Mouse (Mus musculus): Measurements from ENCODE around the gene Cdon. TPM values are rescaled to one million over a fixed set of nuclear protein-coding genes. Genes with fewer than 3 reads are reported as not detected.

The Cdon gene
- polyA plus RNA-seq, 1 experiment from 2014 or later: 1.5 TPM

- Histone ChIP-seq H3K4me1 (replicated peaks; ENCODE audit: control insufficient read depth, insufficient read depth, low read length) (no peaks in the 10 kb centered on the region), H3K4me3 (ENCODE audit: low read depth, low read length) (no peak overlapping the region), H3K27ac (ENCODE audit: low read depth, low read length) (no peak overlapping the region), H3K36me3 (ENCODE audit: control insufficient read depth, insufficient read depth, low read length) (no peaks in the 10 kb centered on the region), H3K4me2 (no peak overlapping the region), H3K27me3 (replicated peaks; ENCODE audit: control insufficient read depth, insufficient read depth, low read length) (no peaks in the 10 kb centered on the region), H3K9me3 (ENCODE audit: control insufficient read depth, low read length) (no peaks in the 10 kb centered on the region), H3K9ac (ENCODE audit: low read depth, low read length) (no peak overlapping the region)
- ATAC-seq (replicated peaks; ENCODE audit: low FRiP score): no peak
- 75% methylated on average over 4 of the region's 4 CpGs for WGBS
- DNase-seq (ENCODE audit: low spot score): no peak
Observed at GRCm38 (mm10) chr9:35493733-35494092, 72.8 kb downstream of the Cdon start.

GRCm38 (mm10) chr9:35494937-35495336 lies 74.0 kb downstream of the Cdon start:
- no peaks in the 10 kb centered on the region for H3K27me3 ChIP-seq (replicated peaks; ENCODE audit: control insufficient read depth, insufficient read depth, low read length)
- H3K9me3 ChIP-seq (ENCODE audit: control insufficient read depth, low read length): no peaks in the 10 kb centered on the region
- DNase-seq (ENCODE audit: low spot score) (no peak), ATAC-seq (replicated peaks; ENCODE audit: low FRiP score) (no peak)
- H3K4me1 ChIP-seq (replicated peaks; ENCODE audit: control insufficient read depth, insufficient read depth, low read length): no peaks in the 10 kb centered on the region
- no peak overlapping the region for H3K4me3 ChIP-seq (ENCODE audit: low read depth, low read length)
- 55% methylated on average over 4 of the region's 4 CpGs for WGBS
- no peak overlapping the region for H3K27ac ChIP-seq (ENCODE audit: low read depth, low read length)
- H3K36me3 ChIP-seq (ENCODE audit: control insufficient read depth, insufficient read depth, low read length): no peaks in the 10 kb centered on the region
- no peak overlapping the region for H3K9ac ChIP-seq (ENCODE audit: low read depth, low read length)
- H3K4me2 ChIP-seq: no peak overlapping the region

- WGBS: 43% methylated on average over 3 of the region's 3 CpGs
- H3K27ac ChIP-seq (ENCODE audit: low read depth, low read length): no peak overlapping the region
- no peaks in the 10 kb centered on the region for H3K9me3 ChIP-seq (ENCODE audit: control insufficient read depth, low read length)
- H3K36me3 ChIP-seq (ENCODE audit: control insufficient read depth, insufficient read depth, low read length): no peaks in the 10 kb centered on the region
- H3K4me1 ChIP-seq (replicated peaks; ENCODE audit: control insufficient read depth, insufficient read depth, low read length): no peaks in the 10 kb centered on the region
- H3K4me2 ChIP-seq: no peak overlapping the region
- no peak overlapping the region for H3K4me3 ChIP-seq (ENCODE audit: low read depth, low read length)
- DNase-seq (ENCODE audit: low spot score) (no peak), ATAC-seq (replicated peaks; ENCODE audit: low FRiP score) (no peak)
- H3K27me3 ChIP-seq (replicated peaks; ENCODE audit: control insufficient read depth, insufficient read depth, low read length): no peaks in the 10 kb centered on the region
- H3K9ac ChIP-seq (ENCODE audit: low read depth, low read length): no peak overlapping the region
Observed at GRCm38 (mm10) chr9:35495471-35495870, 74.5 kb downstream of the Cdon start.

GRCm38 (mm10) chr9:35499946-35500345 lies 79.0 kb downstream of the Cdon start:
- Histone ChIP-seq H3K4me3 (ENCODE audit: low read depth, low read length) (no peak overlapping the region), H3K27me3 (replicated peaks; ENCODE audit: control insufficient read depth, insufficient read depth, low read length) (no peaks in the 10 kb centered on the region), H3K36me3 (ENCODE audit: control insufficient read depth, insufficient read depth, low read length) (no peaks in the 10 kb centered on the region), H3K27ac (ENCODE audit: low read depth, low read length) (no peak overlapping the region), H3K4me2 (no peak overlapping the region), H3K9ac (ENCODE audit: low read depth, low read length) (no peak overlapping the region), H3K9me3 (ENCODE audit: control insufficient read depth, low read length) (no peaks in the 10 kb centered on the region), H3K4me1 (replicated peaks; ENCODE audit: control insufficient read depth, insufficient read depth, low read length) (no peaks in the 10 kb centered on the region)
- WGBS: 82% methylated on average over 6 of the region's 6 CpGs
- DNase-seq (ENCODE audit: low spot score): no peak
- ATAC-seq (replicated peaks; ENCODE audit: low FRiP score): no peak

GRCm38 (mm10) chr9:35502361-35503000 lies 81.6 kb downstream of the Cdon start:
- Histone ChIP-seq H3K9me3 (ENCODE audit: control insufficient read depth, low read length) (no peaks in the 10 kb centered on the region), H3K4me2 (no peak overlapping the region), H3K4me1 (replicated peaks; ENCODE audit: control insufficient read depth, insufficient read depth, low read length) (no peaks in the 10 kb centered on the region), H3K4me3 (ENCODE audit: low read depth, low read length) (no peak overlapping the region), H3K27ac (ENCODE audit: low read depth, low read length) (no peak overlapping the region), H3K9ac (ENCODE audit: low read depth, low read length) (no peak overlapping the region), H3K27me3 (replicated peaks; ENCODE audit: control insufficient read depth, insufficient read depth, low read length) (no peaks in the 10 kb centered on the region), H3K36me3 (ENCODE audit: control insufficient read depth, insufficient read depth, low read length) (no peaks in the 10 kb centered on the region)
- ATAC-seq (replicated peaks; ENCODE audit: low FRiP score) (no peak), DNase-seq (ENCODE audit: low spot score) (no peak)
- WGBS: 78% methylated on average over 10 of the region's 10 CpGs

- H3K9ac ChIP-seq (ENCODE audit: low read depth, low read length): no peak overlapping the region
- whole genome bisulfite sequencing: 66% methylated on average over 8 of the region's 8 CpGs
- no peaks in the 10 kb centered on the region for H3K4me1 ChIP-seq (replicated peaks; ENCODE audit: control insufficient read depth, insufficient read depth, low read length)
- no peaks in the 10 kb centered on the region for H3K36me3 ChIP-seq (ENCODE audit: control insufficient read depth, insufficient read depth, low read length)
- no peak overlapping the region for H3K27ac ChIP-seq (ENCODE audit: low read depth, low read length)
- DNase-seq (ENCODE audit: low spot score): no peak
- H3K4me2 ChIP-seq: no peak overlapping the region
- ATAC-seq (replicated peaks; ENCODE audit: low FRiP score): no peak
- no peak overlapping the region for H3K4me3 ChIP-seq (ENCODE audit: low read depth, low read length)
- H3K27me3 ChIP-seq (replicated peaks; ENCODE audit: control insufficient read depth, insufficient read depth, low read length): no peaks in the 10 kb centered on the region
- no peaks in the 10 kb centered on the region for H3K9me3 ChIP-seq (ENCODE audit: control insufficient read depth, low read length)
Observed at GRCm38 (mm10) chr9:35508234-35508633, 87.3 kb downstream of the Cdon start.

GRCm38 (mm10) chr9:35513900-35514299 lies 93.0 kb downstream of the Cdon start:
- no peaks in the 10 kb centered on the region for H3K36me3 ChIP-seq (ENCODE audit: control insufficient read depth, insufficient read depth, low read length)
- H3K4me2 ChIP-seq: no peak overlapping the region
- no peak overlapping the region for H3K4me3 ChIP-seq (ENCODE audit: low read depth, low read length)
- H3K27me3 ChIP-seq (replicated peaks; ENCODE audit: control insufficient read depth, insufficient read depth, low read length): no peaks in the 10 kb centered on the region
- WGBS: 81% methylated on average over 4 of the region's 4 CpGs
- H3K9ac ChIP-seq (ENCODE audit: low read depth, low read length): no peak overlapping the region
- H3K27ac ChIP-seq (ENCODE audit: low read depth, low read length): no peak overlapping the region
- ATAC-seq (replicated peaks; ENCODE audit: low FRiP score) (no peak), DNase-seq (ENCODE audit: low spot score) (no peak)
- no peaks in the 10 kb centered on the region for H3K4me1 ChIP-seq (replicated peaks; ENCODE audit: control insufficient read depth, insufficient read depth, low read length)
- no peaks in the 10 kb centered on the region for H3K9me3 ChIP-seq (ENCODE audit: control insufficient read depth, low read length)

GRCm38 (mm10) chr9:35516182-35516581 lies 95.3 kb downstream of the Cdon start:
- WGBS: 64% methylated on average over 5 of the region's 5 CpGs
- ATAC-seq (replicated peaks; ENCODE audit: low FRiP score): no peak
- H3K9me3 ChIP-seq (ENCODE audit: control insufficient read depth, low read length): no peaks in the 10 kb centered on the region

GRCm38 (mm10) chr9:35516711-35517110 lies 95.8 kb downstream of the Cdon start:
- H3K27ac ChIP-seq (ENCODE audit: low read depth, low read length): no peak overlapping the region
- H3K27me3 ChIP-seq (replicated peaks; ENCODE audit: control insufficient read depth, insufficient read depth, low read length): no peaks in the 10 kb centered on the region
- no peak overlapping the region for H3K4me2 ChIP-seq
- no peak overlapping the region for H3K4me3 ChIP-seq (ENCODE audit: low read depth, low read length)
- no peak for DNase-seq (ENCODE audit: low spot score)
- H3K9me3 ChIP-seq (ENCODE audit: control insufficient read depth, low read length): no peaks in the 10 kb centered on the region
- H3K4me1 ChIP-seq (replicated peaks; ENCODE audit: control insufficient read depth, insufficient read depth, low read length): no peaks in the 10 kb centered on the region
- H3K9ac ChIP-seq (ENCODE audit: low read depth, low read length): no peak overlapping the region
- WGBS: 82% methylated on average over 16 of the region's 16 CpGs
- no peak for ATAC-seq (replicated peaks; ENCODE audit: low FRiP score)
- H3K36me3 ChIP-seq (ENCODE audit: control insufficient read depth, insufficient read depth, low read length): no peaks in the 10 kb centered on the region

More at GRCm38 (mm10) chr9:35516182-35516581, 95.3 kb downstream of the Cdon start:
- H3K27ac ChIP-seq (ENCODE audit: low read depth, low read length): no peak overlapping the region
- H3K4me1 ChIP-seq (replicated peaks; ENCODE audit: control insufficient read depth, insufficient read depth, low read length): no peaks in the 10 kb centered on the region
- H3K36me3 ChIP-seq (ENCODE audit: control insufficient read depth, insufficient read depth, low read length): no peaks in the 10 kb centered on the region
- no peak overlapping the region for H3K4me2 ChIP-seq
- no peak overlapping the region for H3K9ac ChIP-seq (ENCODE audit: low read depth, low read length)
- no peaks in the 10 kb centered on the region for H3K27me3 ChIP-seq (replicated peaks; ENCODE audit: control insufficient read depth, insufficient read depth, low read length)
- H3K4me3 ChIP-seq (ENCODE audit: low read depth, low read length): no peak overlapping the region
- no peak for DNase-seq (ENCODE audit: low spot score)

Measured in liver, embryonic 11.5 days (tissue).